Mouse (Mus musculus) lung, embryonic 14.5 days (tissue): ENCODE data around the gene Tomm20l. TPM values are rescaled to one million over a fixed set of nuclear protein-coding genes. Genes with fewer than 3 reads are reported as not detected.

Experiments
- ATAC-seq: fragments of 200-750 bp; cut with Nextera tagmentation; 2 replicates; pipeline ENCODE4 v1.8.0; 2017; ENCODE audit warnings: mild to moderate bottlenecking, moderate TSS enrichment, moderate library complexity; ENCODE audit not compliant: insufficient read depth
- DNase-seq: peaks from one replicate; pipeline ENCODE4 v3.0.0-alpha.2; 2015
- H3K27ac ChIP-seq: fragments of 300-500 bp; sonication (generic); 2 replicates; pipeline ENCODE4 v1.5.1; 2014; ENCODE audit warnings: low read depth, mild to moderate bottlenecking, moderate library complexity
- H3K27me3 ChIP-seq: fragments of 300-500 bp; sonication (generic); 2 replicates; pipeline ENCODE4 v1.6.1; 2014; ENCODE audit warnings: low read length, control low read depth; ENCODE audit not compliant: insufficient read depth
- H3K36me3 ChIP-seq: fragments of 300-500 bp; sonication (generic); 2 replicates; pipeline ENCODE4 v1.6.1; 2014; ENCODE audit warnings: control low read depth; ENCODE audit not compliant: insufficient read depth
- H3K4me1 ChIP-seq: fragments of 300-500 bp; sonication (generic); 2 replicates; pipeline ENCODE4 v1.6.1; 2014; ENCODE audit warnings: antibody characterized with exemption, control low read depth; ENCODE audit not compliant: insufficient read depth
- H3K4me2 ChIP-seq: fragments of 300-500 bp; sonication (generic); 2 replicates; pipeline ENCODE4 v1.6.1; 2014; ENCODE audit warnings: mild to moderate bottlenecking
- H3K4me3 ChIP-seq: fragments of 300-500 bp; sonication (generic); 2 replicates; pipeline ENCODE4 v1.5.1; 2014; ENCODE audit warnings: low read depth, low read length
- H3K9ac ChIP-seq: fragments of 300-500 bp; sonication (generic); 2 replicates; pipeline ENCODE4 v1.6.1; 2014
- H3K9me3 ChIP-seq: fragments of 300-500 bp; sonication (generic); 2 replicates; pipeline ENCODE4 v1.6.1; 2016; ENCODE audit warnings: low read depth, low read length, control low read depth
- CTCF ChIP-seq: IDR thresholded peaks from 2 replicates; pipeline ENCODE4 v1.5.1; 2016; ENCODE audit warnings: antibody characterized with exemption, low read depth
- WGBS: fragments of 180-500 bp; shearing (Covaris S2); extraction: QIAGEN DNeasy Blood & Tissue Kit; methylation state at CpG from one replicate; pipeline ENCODE4 v1.1.7; 2014; 5-methylcytosine and 5-hydroxymethylcytosine counted together
- polyA plus RNA-seq: library from polyadenylated mRNA; unstranded; fragments of >200 nt; fragmentation: Nextera tagmentation; extraction: Ambion mirVana; gene quantifications from 2 replicates; pipeline ENCODE4 v1.2.1, GENCODE M21; 2014

Tomm20l gene
- polyA plus RNA-seq, 1 experiment from 2014 or later = not detected

GRCm38 (mm10) chr12:71154979-71155378 is 43.8 kb downstream of the Tomm20l start:
- no peak for ATAC-seq
- no peak overlapping the region for H3K4me2 ChIP-seq
- TF ChIP-seq CTCF = no peak
- H3K9ac ChIP-seq = no peak overlapping the region
- WGBS = 91% methylated on average over 6 of the region's 6 CpGs
- H3K27ac ChIP-seq = no peak overlapping the region
- no peak overlapping the region for H3K4me3 ChIP-seq
- no peak for DNase-seq
- no peaks in the 10 kb centered on the region for H3K9me3 ChIP-seq
- no peaks in the 10 kb centered on the region for H3K4me1 ChIP-seq
- H3K27me3 ChIP-seq = no peaks in the 10 kb centered on the region
- peaks cover 78% of the 10 kb centered on the region for H3K36me3 ChIP-seq

- peaks cover 79% of the 10 kb centered on the region for H3K36me3 ChIP-seq
- no peak for TF ChIP-seq CTCF
- H3K4me1 ChIP-seq = no peaks in the 10 kb centered on the region
- no peaks in the 10 kb centered on the region for H3K9me3 ChIP-seq
- DNase-seq (no peak), ATAC-seq (no peak)
- no peak overlapping the region for H3K4me3 ChIP-seq
- no peak overlapping the region for H3K9ac ChIP-seq
- WGBS = 72% methylated on average over 6 of the region's 6 CpGs
- H3K27me3 ChIP-seq = no peaks in the 10 kb centered on the region
- H3K4me2 ChIP-seq = no peak overlapping the region
- no peak overlapping the region for H3K27ac ChIP-seq
These were observed 46.7 kb downstream of the Tomm20l start for GRCm38 (mm10) chr12:71157974-71158373.

GRCm38 (mm10) chr12:71164410-71164809 is 53.2 kb downstream of the Tomm20l start:
- WGBS = 93% methylated on average over 9 of the region's 9 CpGs
- DNase-seq = no peak
- no peaks in the 10 kb centered on the region for H3K9me3 ChIP-seq
- ATAC-seq = no peak
- H3K27ac ChIP-seq = no peak overlapping the region
- peaks cover 65% of the 10 kb centered on the region for H3K36me3 ChIP-seq
- no peak overlapping the region for H3K4me2 ChIP-seq
- no peak overlapping the region for H3K4me3 ChIP-seq
- no peak for TF ChIP-seq CTCF
- no peaks in the 10 kb centered on the region for H3K4me1 ChIP-seq
- H3K9ac ChIP-seq = no peak overlapping the region
- H3K27me3 ChIP-seq = no peaks in the 10 kb centered on the region

GRCm38 (mm10) chr12:71169911-71170310 is 58.7 kb downstream of the Tomm20l start:
- ATAC-seq (no peak), DNase-seq (no peak)
- H3K9ac ChIP-seq = no peak overlapping the region
- no peak overlapping the region for H3K4me3 ChIP-seq
- TF ChIP-seq CTCF = no peak
- no peaks in the 10 kb centered on the region for H3K4me1 ChIP-seq
- 96% methylated on average over 1 of the region's 1 CpGs for WGBS
- no peak overlapping the region for H3K4me2 ChIP-seq
- no peaks in the 10 kb centered on the region for H3K9me3 ChIP-seq
- H3K36me3 ChIP-seq = peaks cover 43% of the 10 kb centered on the region
- H3K27ac ChIP-seq = no peak overlapping the region
- no peaks in the 10 kb centered on the region for H3K27me3 ChIP-seq

Other genes starting within 250 kb of the Tomm20l start
- 232 and 257 TPM in 2 replicates for gene Actr10, start 173.6 kb upstream of the Tomm20l start, polyA plus RNA-seq
- 621 and 650 TPM in 2 replicates for gene Psma3, start 136.8 kb upstream of the Tomm20l start, polyA plus RNA-seq
- 35.9 and 37.2 TPM in 2 replicates for gene Arid4a, start 95.4 kb upstream of the Tomm20l start, polyA plus RNA-seq
- gene Timm9, start 25.3 kb downstream of the Tomm20l start, polyA plus RNA-seq = 80.2 and 84.8 TPM in 2 replicates
- gene 2700049A03Rik, start 25.4 kb downstream of the Tomm20l start, polyA plus RNA-seq = 13.6 and 15.2 TPM in 2 replicates
- 9.0 and 10.4 TPM in 2 replicates for gene Dact1, start 198.5 kb downstream of the Tomm20l start, polyA plus RNA-seq